Mouse (Mus musculus) lung, embryonic 16.5 days (tissue): ENCODE data around the gene Cyb561a3. TPM values are rescaled to one million over a fixed set of nuclear protein-coding genes. Genes with fewer than 3 reads are reported as not detected.

Source experiments
- ATAC-seq: fragments of 200-750 bp; cut with Nextera tagmentation; 2 replicates; pipeline ENCODE4 v1.8.0; 2017; ENCODE audit warnings: low read depth, mild to moderate bottlenecking, moderate library complexity
- H3K27ac ChIP-seq: fragments of 300-500 bp; sonication (generic); 2 replicates; pipeline ENCODE4 v1.5.1; 2014; ENCODE audit warnings: mild to moderate bottlenecking, control low read depth, low read length
- H3K27me3 ChIP-seq: fragments of 300-500 bp; sonication (generic); 2 replicates; pipeline ENCODE4 v1.6.1; 2014; ENCODE audit warnings: low read depth, low read length, mixed read lengths; ENCODE audit not compliant: control insufficient read depth, insufficient read depth
- H3K36me3 ChIP-seq: fragments of 300-500 bp; sonication (generic); 2 replicates; pipeline ENCODE4 v1.6.1; 2014; ENCODE audit warnings: low read length; ENCODE audit not compliant: control insufficient read depth, insufficient read depth
- H3K4me1 ChIP-seq: fragments of 300-500 bp; sonication (generic); replicated peaks from 2 replicates; pipeline ENCODE4 v1.6.1; 2014; ENCODE audit warnings: low read length, mixed read lengths; ENCODE audit not compliant: control insufficient read depth, insufficient read depth
- H3K4me2 ChIP-seq: fragments of 300-500 bp; sonication (generic); 2 replicates; pipeline ENCODE4 v1.6.1; 2014; ENCODE audit warnings: low read depth, low read length, control low read depth
- H3K4me3 ChIP-seq: fragments of 300-500 bp; sonication (generic); 2 replicates; pipeline ENCODE4 v1.5.1; 2014; ENCODE audit warnings: mild to moderate bottlenecking, low read length, control low read depth
- H3K9ac ChIP-seq: fragments of 300-500 bp; sonication (generic); 2 replicates; pipeline ENCODE4 v1.6.1; 2014; ENCODE audit warnings: low read length, control low read depth
- H3K9me3 ChIP-seq: fragments of 300-500 bp; sonication (generic); 2 replicates; pipeline ENCODE4 v1.6.1; 2016; ENCODE audit warnings: low read length; ENCODE audit not compliant: control insufficient read depth
- WGBS: fragments of 180-500 bp; shearing (Covaris S2); extraction: QIAGEN DNeasy Blood & Tissue Kit; methylation state at CpG from one replicate; pipeline ENCODE4 v1.1.7; 2014; 5-methylcytosine and 5-hydroxymethylcytosine counted together
- polyA plus RNA-seq: library from polyadenylated mRNA; unstranded; fragments of >200 nt; fragmentation: Nextera tagmentation; extraction: Ambion mirVana; gene quantifications from 2 replicates; pipeline ENCODE4 v1.2.1, GENCODE M21; 2015

Gene Cyb561a3
- polyA plus RNA-seq, 1 experiment from 2014 or later, result 23.6 TPM

- H3K27me3 ChIP-seq, result no peaks in the 10 kb centered on the region; the same call in 1 of the 2 replicates
- H3K4me1 ChIP-seq, result peaks cover 4% of the 10 kb centered on the region; the same call in 1 of the 2 replicates
- H3K9me3 ChIP-seq, result no peaks in the 10 kb centered on the region
- no peak overlapping the region for H3K4me2 ChIP-seq
- H3K27ac ChIP-seq, result no peak overlapping the region
- H3K9ac ChIP-seq, result no peak overlapping the region
- no peaks in the 10 kb centered on the region for H3K36me3 ChIP-seq
- no peak overlapping the region for H3K4me3 ChIP-seq
- WGBS, result 5% methylated on average over 5 of the region's 5 CpGs
- ATAC-seq, result no peak
Measured at GRCm38 (mm10) chr19:10640080-10640479, 63.1 kb downstream of the Cyb561a3 start.

GRCm38 (mm10) chr19:10640589-10641378 is 63.8 kb downstream of the Cyb561a3 start:
- no peak overlapping the region for H3K9ac ChIP-seq
- no peak overlapping the region for H3K27ac ChIP-seq
- H3K4me2 ChIP-seq, result no peak overlapping the region
- no peaks in the 10 kb centered on the region for H3K27me3 ChIP-seq
- H3K9me3 ChIP-seq, result no peaks in the 10 kb centered on the region
- 42% methylated on average over 13 of the region's 13 CpGs for WGBS
- ATAC-seq, result no peak
- no peaks in the 10 kb centered on the region for H3K36me3 ChIP-seq
- H3K4me1 ChIP-seq, result no peaks in the 10 kb centered on the region
- H3K4me3 ChIP-seq, result no peak overlapping the region

Other genes starting within 250 kb of the Cyb561a3 start
- gene Syt7, start 188.1 kb upstream of the Cyb561a3 start, polyA plus RNA-seq, result 0.75 and 0.82 TPM in 2 replicates
- 0.52 and 0.73 TPM in 2 replicates for gene Lrrc10b, start 119.7 kb upstream of the Cyb561a3 start, polyA plus RNA-seq
- 2.1 and 3.7 TPM in 2 replicates for gene Ppp1r32, start 94.2 kb upstream of the Cyb561a3 start, polyA plus RNA-seq
- 41.7 and 47.6 TPM in 2 replicates for gene Cpsf7, start 51.9 kb upstream of the Cyb561a3 start, polyA plus RNA-seq
- gene Sdhaf2, start 51.0 kb upstream of the Cyb561a3 start, polyA plus RNA-seq, result 53.4 and 55.3 TPM in 2 replicates
- gene Tmem216, start 20.9 kb upstream of the Cyb561a3 start, polyA plus RNA-seq, result 39.8 and 41.6 TPM in 2 replicates
- gene Tmem138, start 190 bp downstream of the Cyb561a3 start, polyA plus RNA-seq, result 46.5 and 47.1 TPM in 2 replicates
- gene Ddb1, start 28.2 kb downstream of the Cyb561a3 start, polyA plus RNA-seq, result 348 and 364 TPM in 2 replicates
- 16.7 and 16.9 TPM in 2 replicates for gene Tkfc, start 28.5 kb downstream of the Cyb561a3 start, polyA plus RNA-seq
- gene Vwce, start 57.0 kb downstream of the Cyb561a3 start, polyA plus RNA-seq, result 0.82 and 0.88 TPM in 2 replicates
- gene Pga5, start 100.9 kb downstream of the Cyb561a3 start, polyA plus RNA-seq, result not detected in 2 replicates
- gene Vps37c, start 111.6 kb downstream of the Cyb561a3 start, polyA plus RNA-seq, result 29.9 and 36.2 TPM in 2 replicates
- 0.87 and 1.1 TPM in 2 replicates for gene Cd5, start 161.8 kb downstream of the Cyb561a3 start, polyA plus RNA-seq